Mouse (Mus musculus) erythroblast, embryonic 14.5 days (primary cell): ENCODE measurements around the gene Sptbn1.

Source experiments
- GATA1 ChIP-seq: IDR thresholded peaks from 2 replicates; pipeline ENCODE4 v1.6.1; 2012; ENCODE audit warnings: low read length, inconsistent platforms, mixed read lengths
- TAL1 ChIP-seq: IDR thresholded peaks from 3 replicates; pipeline ENCODE4 v1.6.1; 2012; ENCODE audit warnings: low read length, inconsistent platforms, mixed read lengths

- TF ChIP-seq GATA1, result no peak
- TF ChIP-seq TAL1, result no peak
Measured at GRCm38 (mm10) chr11:30164515-30165214, 103.3 kb downstream of the Sptbn1 start.
